ENCODE assay signal across 8 mouse cellular contexts in genomic region chr17:35993675-35994074, GRCm38 (mm10). TPM values are rescaled to one million over a fixed set of nuclear protein-coding genes. Genes with fewer than 3 reads are reported as not detected.
DNase-seq lines count a peak whose midpoint lies in the region; ATAC-seq lines count a peak whose summit lies in the region.

No protein-coding gene starts in this region.

- ATAC-seq in hindbrain, embryonic 14.5 days (ENCODE audit: low FRiP score): peak; percentile 73

- H3K36me3 ChIP-seq in hindbrain, embryonic 14.5 days (replicated peaks; ENCODE audit: control insufficient read depth, insufficient read depth): peaks cover 13% of the 10 kb centered on the region
- peaks cover 5% of the 10 kb centered on the region; the same call in 1 of the 2 replicates for H3K36me3 ChIP-seq in macrophage (ENCODE audit: inconsistent target)

- H3K9me3 ChIP-seq in hindbrain, embryonic 14.5 days (ENCODE audit: control insufficient read depth, low read length): no peaks in the 10 kb centered on the region

- peaks cover 42% of the 10 kb centered on the region for H3K79me2 ChIP-seq in macrophage (ENCODE audit: inconsistent target)

- H3K4me2 ChIP-seq in hindbrain, embryonic 14.5 days (replicated peaks): peak overlapping the region; percentile 75

- peak; percentile 84 for DNase-seq in R1 (ENCODE audit: low read depth, low spot score)
- DNase-seq in cerebellum, postnatal 14 days: peak; percentile 86 to 89
- peak; percentile 50 to 60 for DNase-seq in frontal cortex, postnatal 25 days (ENCODE audit: low spot score in 2 of 2)
- DNase-seq in hindbrain, embryonic 14.5 days (ENCODE audit: low spot score): peak; percentile 95
- DNase-seq in left cerebral cortex, adult 18-20 months (ENCODE audit: low spot score in 2 of 2): peak; percentile 74 to 76
- DNase-seq in right cerebral cortex, adult 18-20 months: peak; percentile 81
- DNase-seq in urinary bladder, adult 2 months (ENCODE audit: low spot score): peak; percentile 58

- no peaks in the 10 kb centered on the region for H3K27me3 ChIP-seq in hindbrain, embryonic 14.5 days (ENCODE audit: control insufficient read depth, insufficient read depth, low read length)

- 0 out of 2 replicates have a peak overlapping the region, but pooled peaks have one; percentile 12 for H3K27ac ChIP-seq in hindbrain, embryonic 14.5 days
- peak overlapping the region; percentile 57; the same call in 1 of the 2 replicates for H3K27ac ChIP-seq in macrophage

- no peak overlapping the region for H3K9ac ChIP-seq in hindbrain, embryonic 14.5 days

- WGBS in hindbrain, embryonic 14.5 days: 7% methylated on average over 17 of the region's 17 CpGs
- WGBS in macrophage (ENCODE audit: missing documents): under 1% methylated on average over 15 of the region's 17 CpGs

- peaks cover 10% of the 10 kb centered on the region for H3K4me1 ChIP-seq in hindbrain, embryonic 14.5 days (replicated peaks; ENCODE audit: control insufficient read depth, insufficient read depth, low read length)

- peak overlapping the region; percentile 71 for H3K4me3 ChIP-seq in hindbrain, embryonic 14.5 days (replicated peaks; ENCODE audit: low read length)
- peak overlapping the region; percentile 92 for H3K4me3 ChIP-seq in macrophage (ENCODE audit: inconsistent target)

RNA-seq across cellular contexts. Expression of gene Prr3, which starts 13.6 kb away (rescaled TPM):
- 70.4 and 83.1 TPM in 2 replicates for polyA plus RNA-seq in hindbrain, embryonic 14.5 days (2014; fragmentation: Nextera tagmentation; extraction: Ambion mirVana)
- total RNA-seq in left cerebral cortex, adult 18-20 months (2021): 10 to 100 TPM; 36.6 to 37.5 TPM
- total RNA-seq in macrophage (2018; cell fraction: chromatin; rRNA removed): 10 to 100 TPM; 12.0 to 70.1 (median 40.2) TPM
- 10 to 100 TPM in 3 of 26 experiments, 1 to 10 TPM in 23; 3.4 to 10.7 (median 7.6) TPM for total RNA-seq in macrophage (2018; cell fraction: cytosol; rRNA removed)
- 10 to 100 TPM; 12.6 to 46.9 (median 26.0) TPM for total RNA-seq in macrophage (2018; cell fraction: nucleus; rRNA removed)
- 8.8 to 13.9 TPM (median 9.5 TPM) in 3 replicates for polyA plus RNA-seq in macrophage (2018)
- polyA plus RNA-seq in urinary bladder, adult 2 months (2012; rRNA removed): 22.2 and 23.7 TPM in 2 replicates

RNA-seq across cellular contexts. Expression of gene Gnl1, which starts 14.0 kb away (rescaled TPM):
- 46.8 and 52.2 TPM in 2 replicates for polyA plus RNA-seq in hindbrain, embryonic 14.5 days (2014; fragmentation: Nextera tagmentation; extraction: Ambion mirVana)
- 100 to 1,000 TPM; 195 to 197 TPM for total RNA-seq in left cerebral cortex, adult 18-20 months (2021)
- total RNA-seq in macrophage (2018; cell fraction: chromatin; rRNA removed): 100 to 1,000 TPM in 8 of 26 experiments, 10 to 100 TPM in 18; 38.0 to 250 (median 87.1) TPM
- 10 to 100 TPM; 26.8 to 52.2 (median 36.6) TPM for total RNA-seq in macrophage (2018; cell fraction: cytosol; rRNA removed)
- total RNA-seq in macrophage (2018; cell fraction: nucleus; rRNA removed): 100 to 1,000 TPM in 2 of 26 experiments, 10 to 100 TPM in 24; 38.5 to 163 (median 62.8) TPM
- polyA plus RNA-seq in macrophage (2018): 24.9 to 38.6 TPM (median 28.9 TPM) in 3 replicates
- 28.5 and 39.5 TPM in 2 replicates for polyA plus RNA-seq in urinary bladder, adult 2 months (2012; rRNA removed)

RNA-seq across cellular contexts. Expression of gene Abcf1, which starts 24.1 kb away (rescaled TPM):
- polyA plus RNA-seq in hindbrain, embryonic 14.5 days (2014; fragmentation: Nextera tagmentation; extraction: Ambion mirVana): 65.5 and 74.9 TPM in 2 replicates
- total RNA-seq in left cerebral cortex, adult 18-20 months (2021): 10 to 100 TPM; 69.4 to 71.6 TPM
- 100 to 1,000 TPM in 24 of 26 experiments, 10 to 100 TPM in 2; 86.1 to 243 (median 131) TPM for total RNA-seq in macrophage (2018; cell fraction: chromatin; rRNA removed)
- total RNA-seq in macrophage (2018; cell fraction: cytosol; rRNA removed): 10 to 100 TPM; 55.9 to 86.5 (median 73.8) TPM
- total RNA-seq in macrophage (2018; cell fraction: nucleus; rRNA removed): 100 to 1,000 TPM in 1 of 26 experiments, 10 to 100 TPM in 25; 53.3 to 105 (median 71.8) TPM
- polyA plus RNA-seq in macrophage (2018): 65.4 to 217 TPM (median 77.6 TPM) in 3 replicates
- 58.4 and 74.6 TPM in 2 replicates for polyA plus RNA-seq in urinary bladder, adult 2 months (2012; rRNA removed)

RNA-seq across cellular contexts. Expression of gene H2-T24, which starts 26.7 kb away (rescaled TPM):
- 9.1 and 11.7 TPM in 2 replicates for polyA plus RNA-seq in hindbrain, embryonic 14.5 days (2014; fragmentation: Nextera tagmentation; extraction: Ambion mirVana)
- 1 to 10 TPM; 1.5 to 2.2 TPM for total RNA-seq in left cerebral cortex, adult 18-20 months (2021)
- 100 to 1,000 TPM in 11 of 26 experiments, 10 to 100 TPM in 14, 1 to 10 TPM in 1; 9.6 to 286 (median 85.2) TPM for total RNA-seq in macrophage (2018; cell fraction: chromatin; rRNA removed)
- total RNA-seq in macrophage (2018; cell fraction: cytosol; rRNA removed): 100 to 1,000 TPM in 13 of 26 experiments, 10 to 100 TPM in 13; 35.3 to 269 (median 99.3) TPM
- total RNA-seq in macrophage (2018; cell fraction: nucleus; rRNA removed): 100 to 1,000 TPM in 15 of 26 experiments, 10 to 100 TPM in 11; 38.6 to 490 (median 169) TPM
- 34.5 to 71.7 TPM (median 59.9 TPM) in 3 replicates for polyA plus RNA-seq in macrophage (2018)
- polyA plus RNA-seq in urinary bladder, adult 2 months (2012; rRNA removed): 1.5 and 2.0 TPM in 2 replicates

RNA-seq across cellular contexts. Expression of gene H2-T23, which starts 39.0 kb away (rescaled TPM):
- 3.0 and 4.1 TPM in 2 replicates for polyA plus RNA-seq in hindbrain, embryonic 14.5 days (2014; fragmentation: Nextera tagmentation; extraction: Ambion mirVana)
- 10 to 100 TPM; 15.6 to 19.9 TPM for total RNA-seq in left cerebral cortex, adult 18-20 months (2021)
- total RNA-seq in macrophage (2018; cell fraction: chromatin; rRNA removed): 100 to 1,000 TPM in 18 of 26 experiments, 10 to 100 TPM in 8; 50.2 to 670 (median 341) TPM
- 1,000 to 10,000 TPM in 9 of 26 experiments, 100 to 1,000 TPM in 17; 312 to 1,199 (median 634) TPM for total RNA-seq in macrophage (2018; cell fraction: cytosol; rRNA removed)
- 1,000 to 10,000 TPM in 10 of 26 experiments, 100 to 1,000 TPM in 16; 253 to 1,712 (median 806) TPM for total RNA-seq in macrophage (2018; cell fraction: nucleus; rRNA removed)
- polyA plus RNA-seq in macrophage (2018): 196 to 602 TPM (median 274 TPM) in 3 replicates
- polyA plus RNA-seq in urinary bladder, adult 2 months (2012; rRNA removed): 189 and 190 TPM in 2 replicates

Comparison
In these comparisons a context has a peak if more than half of its experiments do, and no peak if none do; other contexts are left out.
1. Peak in every context shown above with its lines: DNase-seq, ATAC-seq, H3K4me3 ChIP-seq and H3K27ac ChIP-seq.